Mouse (Mus musculus) midbrain, embryonic 11.5 days (tissue): ENCODE measurements at regions not wholly inside any gene's neighbourhood (a gene's known extent, or its start where the extent isn't known, plus 50 kb on each side); places are given as distances from the start of the nearest gene placed in this dataset.
A peak's percentile ranks its signal among the peaks of the same experiment; 100 is the strongest.

Experiments used
- ATAC-seq: fragments of 200-750 bp; cut with Nextera tagmentation; 2 replicates; pipeline ENCODE4 v1.8.0; 2017; ENCODE audit warnings: moderate TSS enrichment, moderate library complexity; ENCODE audit not compliant: low FRiP score
- DNase-seq: peaks from one replicate; pipeline ENCODE4 v3.0.0; 2015; ENCODE audit warnings: low spot score; ENCODE audit errors: missing footprints
- H3K27ac ChIP-seq: fragments of 300-500 bp; sonication (generic); 2 replicates; pipeline ENCODE4 v1.5.1; 2014; ENCODE audit warnings: low read depth, low read length
- H3K27me3 ChIP-seq: fragments of 300-500 bp; sonication (generic); 2 replicates; pipeline ENCODE4 v1.6.1; 2014; ENCODE audit warnings: mild to moderate bottlenecking, low read length, moderate library complexity, mixed read lengths; ENCODE audit not compliant: control insufficient read depth, insufficient read depth
- H3K36me3 ChIP-seq: fragments of 300-500 bp; sonication (generic); 2 replicates; pipeline ENCODE4 v1.6.1; 2014; ENCODE audit warnings: mild to moderate bottlenecking, low read length, moderate library complexity, mixed read lengths; ENCODE audit not compliant: control insufficient read depth, insufficient read depth
- H3K4me1 ChIP-seq: fragments of 300-500 bp; sonication (generic); 2 replicates; pipeline ENCODE4 v1.6.1; 2014; ENCODE audit warnings: low read length; ENCODE audit not compliant: control insufficient read depth, insufficient read depth
- H3K4me2 ChIP-seq: fragments of 300-500 bp; sonication (generic); 2 replicates; pipeline ENCODE4 v1.6.1; 2014; ENCODE audit warnings: mild to moderate bottlenecking, moderate library complexity
- H3K4me3 ChIP-seq: fragments of 300-500 bp; sonication (generic); 2 replicates; pipeline ENCODE4 v1.5.1; 2014; ENCODE audit warnings: low read depth, low read length
- H3K9ac ChIP-seq: fragments of 300-500 bp; sonication (generic); 2 replicates; pipeline ENCODE4 v1.6.1; 2014; ENCODE audit warnings: low read length
- H3K9me3 ChIP-seq: fragments of 300-500 bp; sonication (generic); 2 replicates; pipeline ENCODE4 v1.6.1; 2016; ENCODE audit warnings: low read length; ENCODE audit not compliant: control insufficient read depth
- WGBS: fragments of 180-500 bp; shearing (Covaris S2); extraction: QIAGEN DNeasy Blood & Tissue Kit; methylation state at CpG from one replicate; pipeline ENCODE4 v1.1.7; 2014; 5-methylcytosine and 5-hydroxymethylcytosine counted together

DNA sequence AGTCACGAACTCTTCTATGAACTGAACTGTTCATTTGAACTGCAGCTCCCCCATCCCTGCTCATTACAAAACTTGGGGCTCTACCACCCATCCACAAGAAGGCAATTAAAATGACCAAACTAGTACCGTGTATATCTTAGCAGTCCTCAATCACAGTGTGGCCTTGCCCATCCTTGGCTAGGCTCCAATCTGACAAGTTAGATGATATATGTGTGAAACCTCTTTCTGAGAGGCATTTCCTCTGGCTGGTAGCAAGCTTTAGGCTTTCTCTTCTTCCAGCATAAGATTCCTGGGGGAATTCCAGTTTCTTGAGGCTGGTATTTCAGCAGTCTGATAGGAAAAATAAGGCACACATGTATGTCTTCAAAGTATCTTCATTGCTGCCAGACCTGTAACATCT lies 88.8 kb upstream of the Hnrnpa3 start:
- DNase-seq, result no peak
- Histone ChIP-seq H3K27ac (no peak overlapping the region), H3K27me3 (no peaks in the 10 kb centered on the region), H3K4me2 (no peak overlapping the region), H3K4me1 (no peaks in the 10 kb centered on the region), H3K9me3 (no peaks in the 10 kb centered on the region), H3K36me3 (no peaks in the 10 kb centered on the region), H3K4me3 (no peak overlapping the region), H3K9ac (no peak overlapping the region)
- 83% methylated on average over 2 of the region's 2 CpGs for WGBS
- no peak for ATAC-seq

DNA sequence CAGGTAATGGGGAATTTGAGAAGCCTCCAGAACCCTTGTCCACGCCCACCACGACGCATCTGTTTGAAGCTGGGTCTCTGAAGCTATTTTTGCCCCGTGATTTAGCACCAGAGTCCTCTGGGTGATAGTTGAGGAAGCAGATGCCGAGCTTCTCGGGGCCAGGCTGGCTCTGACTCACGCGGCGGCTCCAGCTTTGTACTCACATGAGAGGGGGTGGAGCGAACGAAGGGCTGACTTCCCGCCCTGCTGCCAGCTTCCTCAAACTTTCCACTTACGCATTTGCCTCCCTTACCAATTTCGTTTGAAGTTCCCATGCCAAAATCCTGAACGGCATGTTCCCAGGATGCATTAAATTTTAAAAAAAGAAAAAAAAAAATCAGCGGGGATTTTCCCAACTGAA lies 74.1 kb upstream of the Hnrnpa3 start:
- WGBS, result 3% methylated on average over 16 of the region's 16 CpGs
- peak; percentile 94 for DNase-seq
- peak overlapping the region; percentile 36 for H3K4me2 ChIP-seq
- H3K9ac ChIP-seq, result peak overlapping the region; percentile 39
- H3K4me1 ChIP-seq, result peaks cover 4% of the 10 kb centered on the region; the same call in 1 of the 2 replicates
- H3K4me3 ChIP-seq, result no peak overlapping the region
- H3K27ac ChIP-seq, result no peak overlapping the region
- peaks cover 3% of the 10 kb centered on the region; the same call in 1 of the 2 replicates for H3K27me3 ChIP-seq
- peak; percentile 68; the same call in 1 of the 2 replicates for ATAC-seq
- no peaks in the 10 kb centered on the region for H3K36me3 ChIP-seq
- H3K9me3 ChIP-seq, result no peaks in the 10 kb centered on the region

DNA sequence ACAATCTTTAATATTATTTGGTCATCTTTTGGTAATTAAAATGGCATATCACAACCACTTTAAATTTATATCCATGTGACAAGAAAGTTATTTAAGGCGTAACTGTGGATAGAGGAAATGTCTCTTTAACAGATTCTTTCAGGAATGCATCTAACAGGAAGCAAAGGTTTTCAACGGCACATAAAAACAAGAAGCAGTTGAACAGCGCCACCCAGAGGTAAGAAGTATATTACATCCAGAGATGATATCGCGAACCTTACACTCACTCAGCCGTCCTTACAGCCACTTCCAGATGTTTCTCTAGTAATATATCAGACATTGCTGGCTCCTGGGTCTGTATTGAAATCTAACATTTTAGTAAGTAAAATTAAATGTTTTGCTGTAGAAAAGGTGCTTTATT lies 70.5 kb upstream of the Hnrnpa3 start:
- DNase-seq (peak; percentile 98), ATAC-seq (no peak)
- Histone ChIP-seq H3K9me3 (no peaks in the 10 kb centered on the region), H3K4me2 (no peak overlapping the region), H3K4me1 (peaks cover 4% of the 10 kb centered on the region; the same call in 1 of the 2 replicates), H3K9ac (no peak overlapping the region), H3K27ac (no peak overlapping the region), H3K27me3 (peaks cover 3% of the 10 kb centered on the region; the same call in 1 of the 2 replicates), H3K36me3 (no peaks in the 10 kb centered on the region), H3K4me3 (no peak overlapping the region)
- WGBS, result 2% methylated on average over 6 of the region's 6 CpGs

DNA sequence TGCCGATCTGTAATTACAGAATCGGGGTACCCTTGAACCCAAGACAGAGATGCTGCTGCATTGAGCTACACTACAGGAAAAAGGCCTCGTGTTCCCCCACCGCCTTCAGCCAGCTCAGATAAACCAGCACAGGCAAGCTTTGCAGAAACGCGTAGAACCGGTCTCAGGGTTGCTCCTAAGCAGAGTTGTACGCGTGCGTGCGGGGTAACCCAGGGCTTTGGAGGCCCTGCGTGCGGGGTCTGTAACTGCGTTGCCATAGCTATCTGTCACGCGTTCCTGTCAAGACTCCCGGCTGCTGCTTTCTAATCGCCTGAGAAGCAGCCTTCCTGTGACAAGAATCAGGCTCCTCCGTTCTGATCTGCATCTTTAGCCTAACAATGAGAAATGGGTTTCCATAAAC lies 69.6 kb upstream of the Hnrnpa3 start:
- Histone ChIP-seq H3K4me1 (peaks cover 4% of the 10 kb centered on the region; the same call in 1 of the 2 replicates), H3K9me3 (no peaks in the 10 kb centered on the region), H3K27ac (no peak overlapping the region), H3K4me3 (peak overlapping the region; percentile 14; the same call in 1 of the 2 replicates), H3K9ac (peak overlapping the region; percentile 17; the same call in 1 of the 2 replicates), H3K27me3 (peaks cover 3% of the 10 kb centered on the region; the same call in 1 of the 2 replicates), H3K36me3 (no peaks in the 10 kb centered on the region), H3K4me2 (peak overlapping the region; percentile 48)
- DNase-seq, result peak; percentile 94
- 3% methylated on average over 19 of the region's 19 CpGs for WGBS
- ATAC-seq, result peak; percentile 41; the same call in 1 of the 2 replicates

DNA sequence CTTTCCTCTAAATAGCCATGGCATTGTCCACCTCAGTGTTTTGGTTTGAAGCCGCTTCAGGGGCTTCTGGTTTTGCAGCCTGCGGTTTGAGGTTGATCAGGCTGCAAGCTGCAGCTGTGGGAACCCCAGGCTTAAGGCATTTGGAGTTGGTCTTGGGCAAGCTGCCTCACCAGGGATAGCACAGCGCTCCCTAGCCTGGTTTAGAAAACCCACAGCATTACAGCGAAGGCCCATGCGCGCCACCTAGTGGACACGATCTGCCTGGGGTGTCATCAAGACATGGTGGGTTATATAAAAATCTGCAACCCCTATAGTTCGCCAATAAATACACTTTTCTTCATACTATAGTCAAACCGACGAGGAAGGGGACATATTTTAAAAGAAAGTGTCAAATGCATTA lies 68.9 kb upstream of the Hnrnpa3 start:
- peak; percentile 99 for DNase-seq
- peaks cover 3% of the 10 kb centered on the region; the same call in 1 of the 2 replicates for H3K27me3 ChIP-seq
- H3K4me3 ChIP-seq, result no peak overlapping the region
- no peak overlapping the region for H3K9ac ChIP-seq
- H3K9me3 ChIP-seq, result no peaks in the 10 kb centered on the region
- WGBS, result 7% methylated on average over 10 of the region's 10 CpGs
- ATAC-seq, result peak; percentile 59
- peak overlapping the region; percentile 48 for H3K4me2 ChIP-seq
- H3K36me3 ChIP-seq, result no peaks in the 10 kb centered on the region
- H3K27ac ChIP-seq, result no peak overlapping the region
- H3K4me1 ChIP-seq, result peaks cover 4% of the 10 kb centered on the region; the same call in 1 of the 2 replicates

DNA sequence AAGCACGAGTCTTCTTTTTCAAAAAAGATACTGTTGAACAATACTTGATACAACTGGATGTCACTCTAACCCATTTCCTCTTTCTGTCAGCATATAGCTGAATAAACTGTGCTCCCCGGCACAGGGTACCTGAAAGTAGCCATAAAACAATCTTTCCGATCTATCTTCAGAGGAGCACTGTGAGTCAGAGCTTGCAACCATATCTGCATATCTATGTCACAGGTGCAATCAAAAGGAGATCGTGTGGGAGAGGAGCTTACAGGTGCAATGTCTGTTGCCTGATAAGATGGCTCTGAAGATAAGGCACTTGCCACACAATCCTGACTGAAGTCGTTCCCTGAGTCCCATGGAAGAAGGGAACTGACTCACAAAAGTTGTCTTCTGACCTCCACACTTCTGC lies 58.5 kb upstream of the Hnrnpa3 start:
- Histone ChIP-seq H3K36me3 (no peaks in the 10 kb centered on the region), H3K27ac (no peak overlapping the region), H3K9me3 (no peaks in the 10 kb centered on the region), H3K4me1 (peaks cover 2% of the 10 kb centered on the region; the same call in 1 of the 2 replicates), H3K4me2 (no peak overlapping the region), H3K4me3 (no peak overlapping the region), H3K27me3 (no peaks in the 10 kb centered on the region), H3K9ac (no peak overlapping the region)
- DNase-seq, result no peak
- no peak for ATAC-seq
- 84% methylated on average over 5 of the region's 5 CpGs for WGBS

DNA sequence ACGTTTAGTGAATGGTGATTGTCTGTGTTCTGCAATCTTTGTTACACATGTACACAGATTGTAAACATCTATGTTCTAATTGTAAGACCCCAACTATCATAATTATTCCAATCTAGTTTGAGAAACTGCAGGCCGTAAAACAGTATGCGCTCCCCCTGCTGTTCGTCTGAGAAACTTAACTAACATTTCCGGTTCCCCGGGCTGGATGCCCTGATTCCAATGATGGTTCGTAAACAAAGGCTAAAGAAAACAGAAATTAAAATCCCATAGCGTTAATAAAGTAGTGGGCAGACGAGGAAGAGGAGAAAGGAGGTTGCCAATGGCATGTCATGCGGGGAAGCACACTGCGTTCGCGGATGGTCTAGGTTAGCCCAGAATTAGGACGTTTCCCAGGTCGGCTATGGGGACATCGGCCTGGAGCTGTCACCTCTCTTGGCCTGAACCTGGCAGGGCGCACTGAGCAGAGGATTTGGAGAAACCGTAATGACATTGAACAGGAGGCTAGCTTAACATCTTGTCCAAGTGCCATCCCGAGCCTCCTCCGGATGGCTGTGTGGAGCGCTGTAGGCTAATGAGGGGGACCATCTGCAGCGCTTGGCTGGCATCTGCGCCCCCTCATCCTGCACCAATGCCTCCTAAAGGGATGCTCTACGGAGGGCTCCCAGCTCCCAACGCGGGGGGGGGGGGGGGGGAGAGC lies 55.7 kb upstream of the Hnrnpa3 start:
- H3K9me3 ChIP-seq, result no peaks in the 10 kb centered on the region
- DNase-seq (peak; percentile 91), ATAC-seq (peak; percentile 59)
- H3K9ac ChIP-seq, result peak overlapping the region; percentile 49; the same call in 1 of the 2 replicates
- H3K4me2 ChIP-seq, result peak overlapping the region; percentile 60
- H3K27ac ChIP-seq, result no peak overlapping the region
- peak overlapping the region; percentile 27 for H3K4me3 ChIP-seq
- WGBS, result 10% methylated on average over 24 of the region's 26 CpGs
- H3K27me3 ChIP-seq, result peaks cover under 1% of the 10 kb centered on the region; the same call in 1 of the 2 replicates
- peaks cover 2% of the 10 kb centered on the region; the same call in 1 of the 2 replicates for H3K4me1 ChIP-seq
- no peaks in the 10 kb centered on the region for H3K36me3 ChIP-seq

DNA sequence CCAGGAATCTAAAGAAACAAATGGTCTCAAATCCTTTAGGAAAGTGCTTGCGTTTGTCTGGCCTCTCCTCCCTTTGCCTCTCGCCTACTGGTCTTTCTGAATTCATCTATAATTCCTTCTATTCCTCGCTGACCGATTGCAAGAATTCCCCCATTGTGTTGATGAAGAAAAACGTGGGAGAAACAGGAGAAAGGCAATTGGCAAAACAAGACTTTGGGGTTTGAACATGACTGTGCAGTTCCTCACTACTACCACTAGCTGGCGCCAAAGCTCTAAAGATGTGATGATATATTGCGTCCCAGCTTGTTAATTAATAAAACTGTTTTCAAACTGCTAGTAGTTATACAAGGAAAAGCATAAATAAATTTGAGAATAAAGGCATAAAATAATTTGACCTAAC lies 53.4 kb upstream of the Hnrnpa3 start:
- H3K4me3 ChIP-seq, result no peak overlapping the region
- no peak for ATAC-seq
- no peak overlapping the region for H3K4me2 ChIP-seq
- H3K9ac ChIP-seq, result no peak overlapping the region
- H3K4me1 ChIP-seq, result peaks cover 5% of the 10 kb centered on the region; the same call in 1 of the 2 replicates
- no peaks in the 10 kb centered on the region for H3K9me3 ChIP-seq
- DNase-seq, result peak; percentile 92
- no peak overlapping the region for H3K27ac ChIP-seq
- H3K36me3 ChIP-seq, result no peaks in the 10 kb centered on the region
- H3K27me3 ChIP-seq, result peaks cover 12% of the 10 kb centered on the region
- WGBS, result 4% methylated on average over 7 of the region's 7 CpGs
